Mouse (Mus musculus): ENCODE measurements around the gene Notch1.

DNA sequence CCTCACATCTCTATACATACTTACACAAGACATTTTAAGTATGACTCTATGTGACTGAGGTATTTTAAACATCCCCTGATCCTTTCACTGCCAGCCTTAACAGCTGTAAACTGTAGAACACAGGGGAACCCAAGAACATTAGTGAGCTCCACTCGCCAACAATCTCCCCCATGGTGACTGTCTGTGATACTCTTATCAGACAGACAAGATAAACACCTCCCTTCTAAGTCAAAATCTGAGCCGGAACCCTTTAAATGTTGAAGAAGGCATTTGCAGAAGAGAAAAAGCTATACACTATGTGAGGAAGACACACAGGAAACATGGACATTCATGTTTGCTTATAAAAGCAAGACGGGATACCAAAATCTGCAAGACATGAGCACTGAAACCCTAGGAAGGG is 72.6 kb downstream of the Notch1 start:
- no peak for TF ChIP-seq POLR2A (IDR thresholded peaks at IDR 0.05; ENCODE audit: control insufficient read depth, extremely low read depth, insufficient read depth, low read length, poor library complexity)
- no peak for TF ChIP-seq CTCF (IDR thresholded peaks at IDR 0.05; ENCODE audit: borderline replicate concordance, control insufficient read depth, extremely low read depth, insufficient read depth, low read length, poor library complexity)
